Mouse (Mus musculus) neural tube, embryonic 11.5 days (tissue): ENCODE results near the gene Xkr8. TPM values are rescaled to one million over a fixed set of nuclear protein-coding genes. Genes with fewer than 3 reads are reported as not detected.
"Not testable (repeated sequence)": the region's sequence is repeated elsewhere in the genome, so short reads cannot be mapped to it uniquely, and the experiment has no call there.

Experiments used
- ATAC-seq: fragments of 200-750 bp; cut with Nextera tagmentation; 2 replicates; pipeline ENCODE4 v1.8.0; 2017; ENCODE audit warnings: moderate number of reproducible peaks, mild to moderate bottlenecking, moderate TSS enrichment, moderate library complexity; ENCODE audit not compliant: insufficient read depth, low FRiP score, low TSS enrichment
- DNase-seq: peaks from one replicate; pipeline ENCODE4 v3.0.0-alpha.2; 2015; ENCODE audit warnings: low spot score
- H3K27ac ChIP-seq: fragments of 300-500 bp; sonication (generic); 2 replicates; pipeline ENCODE4 v1.5.1; 2014; ENCODE audit warnings: low read depth, mild to moderate bottlenecking, low read length
- H3K27me3 ChIP-seq: fragments of 300-500 bp; sonication (generic); 2 replicates; pipeline ENCODE4 v1.6.1; 2014; ENCODE audit warnings: mild to moderate bottlenecking, low read length, mixed read lengths; ENCODE audit not compliant: control insufficient read depth, insufficient read depth
- H3K36me3 ChIP-seq: fragments of 300-500 bp; sonication (generic); 2 replicates; pipeline ENCODE4 v1.6.1; 2014; ENCODE audit warnings: mild to moderate bottlenecking, low read length, moderate library complexity, mixed read lengths; ENCODE audit not compliant: control insufficient read depth, insufficient read depth
- H3K4me1 ChIP-seq: fragments of 300-500 bp; sonication (generic); 2 replicates; pipeline ENCODE4 v1.6.1; 2014; ENCODE audit warnings: low read length, mixed read lengths; ENCODE audit not compliant: control insufficient read depth, insufficient read depth
- H3K4me2 ChIP-seq: fragments of 300-500 bp; sonication (generic); 2 replicates; pipeline ENCODE4 v1.6.1; 2014; ENCODE audit warnings: low read depth, mild to moderate bottlenecking, moderate library complexity
- H3K4me3 ChIP-seq: fragments of 300-500 bp; sonication (generic); 2 replicates; pipeline ENCODE4 v1.5.1; 2014; ENCODE audit warnings: low read depth, low read length
- H3K9ac ChIP-seq: fragments of 300-500 bp; sonication (generic); 2 replicates; pipeline ENCODE4 v1.6.1; 2014; ENCODE audit warnings: mild to moderate bottlenecking, low read length
- H3K9me3 ChIP-seq: fragments of 300-500 bp; sonication (generic); 2 replicates; pipeline ENCODE4 v1.6.1; 2016; ENCODE audit warnings: low read length; ENCODE audit not compliant: control insufficient read depth
- WGBS: fragments of 180-500 bp; shearing (Covaris S2); extraction: QIAGEN DNeasy Blood & Tissue Kit; methylation state at CpG from one replicate; pipeline ENCODE4 v1.1.7; 2014; 5-methylcytosine and 5-hydroxymethylcytosine counted together
- polyA plus RNA-seq: library from polyadenylated mRNA; unstranded; fragments of >200 nt; fragmentation: Nextera tagmentation; extraction: Ambion mirVana; gene quantifications from 2 replicates; pipeline ENCODE4 v1.2.1, GENCODE M21; 2014

Xkr8 gene
- polyA plus RNA-seq, 1 experiment from 2014 or later: 4.2 TPM

DNA sequence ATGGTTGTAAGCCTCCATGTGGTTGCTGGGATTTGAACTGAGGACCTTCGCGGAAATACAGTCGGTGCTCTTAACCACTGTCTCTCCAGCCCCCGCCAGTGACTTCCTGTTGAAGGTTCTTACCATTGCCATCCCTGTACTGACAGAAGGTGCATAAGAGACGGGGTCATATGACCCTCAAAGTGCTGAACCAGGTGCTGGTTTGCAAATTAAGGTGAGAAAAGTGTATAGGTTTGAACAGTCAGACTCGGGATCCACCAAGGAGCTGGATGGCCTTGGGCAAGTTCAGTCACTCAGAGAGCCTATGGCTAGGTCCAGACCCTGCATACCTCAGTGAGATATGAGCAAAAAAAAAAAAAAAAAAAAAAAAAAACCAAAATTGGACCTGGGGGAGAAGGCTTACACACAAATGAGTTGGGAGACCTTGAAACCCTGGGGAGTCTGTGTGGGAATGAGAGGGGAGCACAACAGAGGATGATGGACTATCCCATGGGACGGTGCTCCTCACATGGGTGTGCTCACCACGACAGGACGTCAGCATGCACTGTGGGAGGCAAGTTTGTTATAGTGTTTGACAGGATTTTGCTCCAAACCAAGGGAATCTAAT, 14.7 kb upstream of the Xkr8 start:
- WGBS: 91% methylated on average over 9 of the region's 9 CpGs
- H3K9ac ChIP-seq: no peak overlapping the region
- H3K9me3 ChIP-seq: no peaks in the 10 kb centered on the region
- H3K4me3 ChIP-seq: no peak overlapping the region
- no peak overlapping the region; the same call in 1 of the 2 replicates for H3K27ac ChIP-seq
- no peak for DNase-seq
- no peak for ATAC-seq
- H3K4me2 ChIP-seq: no peak overlapping the region
- H3K27me3 ChIP-seq: no peaks in the 10 kb centered on the region
- H3K36me3 ChIP-seq: no peaks in the 10 kb centered on the region
- no peaks in the 10 kb centered on the region for H3K4me1 ChIP-seq

DNA sequence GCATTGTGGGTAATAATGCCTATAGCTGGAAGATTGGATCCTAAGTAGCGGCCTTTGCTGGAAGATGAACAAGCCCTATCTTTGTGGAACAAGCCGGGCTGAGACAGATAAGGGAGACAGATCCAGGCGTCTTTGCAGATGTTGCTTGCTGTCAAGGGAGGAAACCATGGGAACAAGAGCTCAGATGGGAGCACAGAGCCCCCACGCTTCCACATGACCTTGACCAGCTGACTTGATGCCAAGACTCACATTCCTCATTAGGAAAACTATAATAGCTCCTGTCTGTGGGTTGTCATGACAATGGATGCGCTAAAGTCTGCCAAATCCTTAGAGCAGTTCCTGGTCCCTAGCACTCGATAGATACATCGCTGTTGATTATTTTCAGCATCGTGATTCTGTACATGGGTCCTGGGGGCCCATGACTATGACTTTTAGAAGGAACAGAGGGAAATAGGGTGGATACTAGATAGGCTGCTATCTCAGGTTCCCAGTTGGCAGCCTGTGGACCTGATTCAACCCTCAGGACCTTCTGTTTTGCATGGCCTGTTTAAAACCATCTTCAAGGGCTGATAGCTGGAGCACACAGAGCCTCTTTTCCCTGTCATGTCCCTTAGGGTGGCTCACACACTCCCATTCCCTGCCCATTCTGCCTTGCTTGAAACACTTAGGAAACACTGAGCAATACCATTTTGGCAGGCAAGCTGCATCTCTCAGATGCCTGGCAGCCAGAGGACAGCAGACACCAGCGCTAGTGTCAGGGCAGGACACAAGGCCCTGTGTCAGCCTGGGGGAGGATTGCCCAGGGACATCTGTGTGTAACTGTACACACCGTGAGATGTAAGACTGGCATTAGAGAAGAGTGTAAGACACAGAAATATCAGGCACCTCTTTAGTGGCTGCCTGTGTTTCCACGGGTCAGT, 11.9 kb upstream of the Xkr8 start:
- no peak overlapping the region for H3K4me2 ChIP-seq
- no peak for DNase-seq
- no peak overlapping the region for H3K27ac ChIP-seq
- no peak for ATAC-seq
- no peaks in the 10 kb centered on the region for H3K4me1 ChIP-seq
- H3K36me3 ChIP-seq: no peaks in the 10 kb centered on the region
- no peaks in the 10 kb centered on the region for H3K9me3 ChIP-seq
- no peak overlapping the region for H3K9ac ChIP-seq
- H3K27me3 ChIP-seq: no peaks in the 10 kb centered on the region
- no peak overlapping the region for H3K4me3 ChIP-seq
- WGBS: 89% methylated on average over 11 of the region's 11 CpGs

DNA sequence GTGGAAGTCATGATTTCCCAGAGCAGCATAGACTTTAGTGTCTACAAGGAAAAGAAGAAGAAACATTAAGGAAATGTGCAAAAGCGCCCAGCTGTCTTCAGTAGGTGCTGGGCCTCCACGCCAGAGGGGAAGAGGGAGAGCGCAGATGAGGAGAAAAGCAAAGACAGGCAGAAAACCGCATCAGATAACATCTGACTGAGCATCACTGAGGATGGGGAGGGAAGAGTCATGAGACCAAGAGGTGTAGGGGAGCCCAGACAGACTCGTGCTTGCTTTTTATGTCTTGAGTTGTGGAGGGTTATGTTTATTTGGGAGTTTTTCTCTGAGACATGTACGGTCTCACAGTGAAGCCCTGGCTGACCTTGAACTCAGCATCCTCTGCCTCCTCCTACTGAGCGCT, 9.1 kb upstream of the Xkr8 start:
- no peak overlapping the region for H3K4me2 ChIP-seq
- 94% methylated on average over 7 of the region's 7 CpGs for WGBS
- H3K27me3 ChIP-seq: no peaks in the 10 kb centered on the region
- ATAC-seq (no peak), DNase-seq (no peak)
- H3K4me3 ChIP-seq: no peak overlapping the region
- H3K9ac ChIP-seq: no peak overlapping the region
- H3K4me1 ChIP-seq: no peaks in the 10 kb centered on the region
- no peak overlapping the region for H3K27ac ChIP-seq
- no peaks in the 10 kb centered on the region for H3K36me3 ChIP-seq
- H3K9me3 ChIP-seq: no peaks in the 10 kb centered on the region

DNA sequence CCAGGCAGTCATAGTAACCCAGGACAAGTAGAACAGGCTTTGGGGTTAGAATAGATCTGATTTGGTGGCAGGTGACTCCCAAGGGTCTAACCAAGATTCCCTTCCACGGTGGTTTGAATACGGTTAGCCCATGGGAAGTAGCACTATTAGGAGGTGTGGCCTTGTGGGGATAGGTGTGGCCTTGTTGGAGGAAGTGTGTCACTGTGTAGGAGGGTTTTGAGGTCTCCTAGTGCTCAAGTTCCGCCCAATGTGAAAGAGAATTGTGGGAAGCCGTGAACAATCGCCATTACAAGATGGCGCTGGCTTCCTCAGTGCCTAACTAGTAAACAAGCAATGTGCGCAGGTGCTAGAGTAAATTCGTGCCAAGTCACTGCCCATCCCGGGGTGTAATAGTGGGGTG, 4.8 kb upstream of the Xkr8 start:
- not testable (repeated sequence) for H3K4me2 ChIP-seq, H3K9ac ChIP-seq, H3K4me1 ChIP-seq, H3K27me3 ChIP-seq, H3K27ac ChIP-seq, H3K4me3 ChIP-seq, ATAC-seq, DNase-seq, H3K9me3 ChIP-seq, H3K36me3 ChIP-seq
- WGBS: 95% methylated on average over 9 of the region's 9 CpGs

DNA sequence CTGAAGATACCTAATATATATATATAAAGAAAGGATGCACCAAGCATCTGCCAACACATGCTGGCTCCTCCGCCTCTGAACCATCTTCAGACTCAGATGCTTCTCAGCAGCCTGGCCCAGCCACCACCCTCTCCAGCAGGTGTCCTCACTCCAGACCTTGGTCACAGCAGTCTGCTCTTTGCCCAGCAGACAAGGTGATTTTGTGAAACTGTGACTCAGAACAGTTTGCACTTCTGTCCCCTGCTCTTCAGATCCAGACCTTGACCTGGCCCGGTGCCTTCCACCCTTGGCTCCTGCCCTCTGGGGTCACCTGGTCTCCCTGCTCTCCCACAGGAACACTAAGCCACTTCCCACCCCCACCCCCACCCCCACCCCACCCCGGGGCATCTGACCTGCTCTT, 3.5 kb upstream of the Xkr8 start:
- no peak for DNase-seq
- Histone ChIP-seq H3K4me3 (no peak overlapping the region), H3K9ac (no peak overlapping the region), H3K27ac (no peak overlapping the region), H3K27me3 (no peaks in the 10 kb centered on the region), H3K4me2 (no peak overlapping the region), H3K36me3 (no peaks in the 10 kb centered on the region), H3K9me3 (no peaks in the 10 kb centered on the region), H3K4me1 (no peaks in the 10 kb centered on the region)
- WGBS: 71% methylated on average over 3 of the region's 3 CpGs
- no peak for ATAC-seq

DNA sequence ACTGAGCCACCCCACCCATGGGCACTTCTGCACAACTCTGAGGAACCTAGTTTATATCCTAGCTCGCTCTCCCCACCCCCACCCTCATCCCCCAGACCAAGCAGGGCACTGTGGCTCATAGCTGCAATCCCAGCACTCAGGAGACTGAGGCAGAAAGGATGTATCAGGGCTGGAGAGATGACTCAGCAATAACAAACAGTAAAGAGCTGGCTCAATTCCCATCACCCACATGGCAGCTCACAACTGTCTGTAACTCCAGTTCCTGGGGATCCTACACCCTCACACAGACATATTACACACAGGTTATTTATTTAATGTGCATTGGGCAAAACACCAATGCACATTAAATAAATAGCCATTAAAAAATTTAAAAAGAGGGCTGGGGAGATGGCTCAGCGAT, 3.0 kb upstream of the Xkr8 start:
- H3K27me3 ChIP-seq: no peaks in the 10 kb centered on the region
- H3K4me2 ChIP-seq: no peak overlapping the region
- H3K9me3 ChIP-seq: no peaks in the 10 kb centered on the region
- H3K9ac ChIP-seq: no peak overlapping the region
- no peak overlapping the region for H3K27ac ChIP-seq
- no peak for DNase-seq
- no peaks in the 10 kb centered on the region for H3K4me1 ChIP-seq
- ATAC-seq: no peak
- no peaks in the 10 kb centered on the region for H3K36me3 ChIP-seq
- H3K4me3 ChIP-seq: no peak overlapping the region
- 70% methylated on average over 2 of the region's 2 CpGs for WGBS

DNA sequence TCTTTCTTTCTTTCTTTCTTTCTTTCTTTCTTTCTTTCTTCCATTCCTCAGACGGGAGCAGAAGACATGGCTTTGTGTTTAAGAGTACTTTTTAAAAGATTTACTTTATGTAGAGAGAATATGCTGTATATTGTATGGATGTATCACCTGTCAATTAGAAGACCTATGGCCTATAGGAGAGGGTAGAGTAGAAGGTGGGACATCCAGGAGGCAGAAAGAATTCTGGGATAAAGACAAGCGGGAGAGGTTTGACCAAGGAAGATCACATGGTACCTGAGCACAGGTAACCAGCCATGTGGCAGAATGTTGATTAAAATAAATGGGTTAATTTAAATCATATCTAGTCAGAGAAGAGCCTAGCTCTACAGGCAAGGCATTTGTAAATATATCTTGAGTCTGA, 2.4 kb upstream of the Xkr8 start:
- H3K27me3 ChIP-seq: no peaks in the 10 kb centered on the region
- no peak overlapping the region for H3K9ac ChIP-seq
- DNase-seq (no peak), ATAC-seq (no peak)
- no peaks in the 10 kb centered on the region for H3K4me1 ChIP-seq
- H3K36me3 ChIP-seq: no peaks in the 10 kb centered on the region
- no peak overlapping the region for H3K4me3 ChIP-seq
- no peak overlapping the region for H3K27ac ChIP-seq
- WGBS: 97% methylated on average over 2 of the region's 2 CpGs
- H3K9me3 ChIP-seq: no peaks in the 10 kb centered on the region
- H3K4me2 ChIP-seq: no peak overlapping the region

DNA sequence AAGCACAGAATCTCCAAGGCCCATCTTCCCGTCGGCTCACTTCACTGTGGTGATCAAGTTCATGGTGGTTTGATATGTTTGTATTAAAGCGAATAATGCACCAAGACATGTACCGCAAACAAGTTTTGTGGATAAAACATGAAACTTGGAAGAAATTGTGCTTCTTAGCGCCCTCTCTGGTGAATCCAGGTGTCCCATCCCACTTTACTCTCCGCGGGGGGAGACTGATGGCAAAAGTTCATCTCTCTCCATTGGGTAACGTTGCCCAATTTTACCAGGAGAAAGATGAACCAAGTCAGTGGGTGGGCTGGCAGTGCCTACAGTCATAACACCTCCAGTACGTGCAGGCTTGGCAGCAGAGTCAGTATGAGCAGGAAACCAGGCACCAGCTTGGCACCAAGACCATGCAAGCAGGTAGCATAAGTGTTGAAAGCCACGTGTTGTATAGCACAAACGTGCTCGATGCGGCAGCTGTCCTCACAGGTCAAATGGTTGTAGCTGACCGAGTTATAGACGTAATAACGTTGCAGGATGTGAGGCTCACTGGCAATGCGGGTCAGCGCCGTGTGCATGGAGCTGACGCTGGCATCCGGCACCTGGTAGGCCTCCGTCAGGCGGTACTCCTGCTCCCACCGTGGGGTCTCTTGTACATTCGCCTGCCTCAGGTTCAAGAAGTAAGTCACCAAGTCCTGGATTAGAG, 875 bp upstream of the Xkr8 start:
- Histone ChIP-seq H3K27ac (no peak overlapping the region), H3K4me1 (no peaks in the 10 kb centered on the region)
- ATAC-seq: no peak

More for the DNA sequence above, 875 bp upstream of the Xkr8 start:
- Histone ChIP-seq H3K9ac (no peak overlapping the region), H3K27me3 (no peaks in the 10 kb centered on the region), H3K4me2 (no peak overlapping the region), H3K9me3 (no peaks in the 10 kb centered on the region), H3K36me3 (no peaks in the 10 kb centered on the region), H3K4me3 (no peak overlapping the region)
- WGBS: 91% methylated on average over 25 of the region's 25 CpGs
- no peak for DNase-seq
